Mouse (Mus musculus) hindbrain, embryonic 13.5 days (tissue): ENCODE data around the gene Gm19426. TPM values are rescaled to one million over a fixed set of nuclear protein-coding genes. Genes with fewer than 3 reads are reported as not detected.

Experiments
- ATAC-seq: fragments of 200-750 bp; cut with Nextera tagmentation; 2 replicates; pipeline ENCODE4 v1.8.0; 2017; ENCODE audit warnings: moderate TSS enrichment; ENCODE audit not compliant: low FRiP score
- H3K27ac ChIP-seq: fragments of 300-500 bp; sonication (generic); 2 replicates; pipeline ENCODE4 v1.5.1; 2015; ENCODE audit warnings: inconsistent platforms, mild to moderate bottlenecking, moderate library complexity
- H3K27me3 ChIP-seq: fragments of 300-500 bp; sonication (generic); 2 replicates; pipeline ENCODE4 v1.6.1; 2015; ENCODE audit warnings: mild to moderate bottlenecking, inconsistent platforms
- H3K36me3 ChIP-seq: fragments of 300-500 bp; sonication (generic); 2 replicates; pipeline ENCODE4 v1.6.1; 2015; ENCODE audit warnings: mild to moderate bottlenecking, inconsistent platforms
- H3K4me1 ChIP-seq: fragments of 300-500 bp; sonication (generic); replicated peaks from 2 replicates; pipeline ENCODE4 v1.6.1; 2015; ENCODE audit warnings: inconsistent platforms
- H3K4me2 ChIP-seq: fragments of 300-500 bp; sonication (generic); 2 replicates; pipeline ENCODE4 v1.6.1; 2015; ENCODE audit warnings: inconsistent platforms, mild to moderate bottlenecking, moderate library complexity
- H3K4me3 ChIP-seq: fragments of 300-500 bp; sonication (generic); 2 replicates; pipeline ENCODE4 v1.5.1; 2015; ENCODE audit warnings: mild to moderate bottlenecking, inconsistent platforms
- H3K9ac ChIP-seq: fragments of 300-500 bp; sonication (generic); 2 replicates; pipeline ENCODE4 v1.6.1; 2015; ENCODE audit warnings: mild to moderate bottlenecking, inconsistent platforms
- H3K9me3 ChIP-seq: fragments of 300-500 bp; sonication (generic); 2 replicates; pipeline ENCODE4 v1.6.1; 2016; ENCODE audit warnings: inconsistent platforms
- WGBS: fragments of 180-500 bp; shearing (Covaris S2); methylation state at CpG from one replicate; pipeline ENCODE4 v1.1.7; 2015; 5-methylcytosine and 5-hydroxymethylcytosine counted together
- polyA plus RNA-seq: library from polyadenylated mRNA; unstranded; fragments of >200 nt; fragmentation: Nextera tagmentation; extraction: Ambion mirVana; gene quantifications from 2 replicates; pipeline ENCODE4 v1.2.1, GENCODE M21; 2015

The Gm19426 gene
- polyA plus RNA-seq, 1 experiment from 2014 or later: 5.2 TPM

DNA sequence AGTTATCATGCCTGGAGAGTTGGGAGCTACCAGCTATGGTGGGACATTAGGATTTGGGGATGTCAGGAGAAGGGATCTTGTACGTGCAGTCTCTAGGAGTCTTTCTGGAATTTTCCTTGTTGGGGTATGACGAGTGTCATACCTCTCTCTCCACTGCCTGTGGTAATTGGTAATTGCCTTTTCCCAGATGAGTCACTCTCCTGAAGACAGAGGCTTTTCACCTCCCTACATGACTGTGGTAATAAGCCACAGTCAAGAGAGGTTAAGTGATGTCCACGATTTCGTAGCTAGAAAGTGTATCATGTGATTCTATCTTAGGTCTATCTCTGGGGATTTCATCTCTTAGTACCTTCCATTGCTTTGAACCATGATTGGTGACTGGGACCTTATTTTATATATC, 29.0 kb upstream of the Gm19426 start:
- ATAC-seq: no peak
- Histone ChIP-seq H3K4me2 (no peak overlapping the region), H3K27ac (no peak overlapping the region), H3K4me1 (peaks cover 20% of the 10 kb centered on the region), H3K9ac (no peak overlapping the region), H3K4me3 (no peak overlapping the region), H3K36me3 (peaks cover 7% of the 10 kb centered on the region; the same call in 1 of the 2 replicates), H3K27me3 (no peaks in the 10 kb centered on the region), H3K9me3 (no peaks in the 10 kb centered on the region)
- WGBS: 83% methylated on average over 4 of the region's 4 CpGs

DNA sequence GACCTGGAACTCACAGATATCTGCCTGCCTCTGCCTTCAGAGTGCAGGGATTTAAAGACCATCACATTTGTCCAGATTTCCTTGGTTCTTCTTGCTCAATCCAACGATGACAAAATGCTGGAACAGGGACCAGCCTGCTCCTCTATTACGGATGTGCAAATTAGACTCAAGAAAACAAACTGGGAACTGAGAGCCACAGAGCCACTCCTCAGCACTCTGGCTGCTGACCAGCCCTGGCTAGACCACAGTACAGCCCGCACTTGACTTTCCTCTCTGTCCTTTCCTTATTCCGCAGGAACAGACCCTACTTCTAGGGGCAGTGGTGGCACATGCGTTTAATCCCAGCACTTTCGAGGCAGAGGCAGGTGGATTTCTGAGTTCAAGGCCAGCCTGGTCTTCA, 27.0 kb upstream of the Gm19426 start:
- WGBS: 79% methylated on average over 6 of the region's 6 CpGs
- Histone ChIP-seq H3K9me3 (no peaks in the 10 kb centered on the region), H3K4me1 (peaks cover 20% of the 10 kb centered on the region), H3K36me3 (peaks cover 9% of the 10 kb centered on the region), H3K27me3 (no peaks in the 10 kb centered on the region), H3K4me2 (no peak overlapping the region), H3K27ac (no peak overlapping the region), H3K9ac (no peak overlapping the region), H3K4me3 (no peak overlapping the region)
- ATAC-seq: no peak

DNA sequence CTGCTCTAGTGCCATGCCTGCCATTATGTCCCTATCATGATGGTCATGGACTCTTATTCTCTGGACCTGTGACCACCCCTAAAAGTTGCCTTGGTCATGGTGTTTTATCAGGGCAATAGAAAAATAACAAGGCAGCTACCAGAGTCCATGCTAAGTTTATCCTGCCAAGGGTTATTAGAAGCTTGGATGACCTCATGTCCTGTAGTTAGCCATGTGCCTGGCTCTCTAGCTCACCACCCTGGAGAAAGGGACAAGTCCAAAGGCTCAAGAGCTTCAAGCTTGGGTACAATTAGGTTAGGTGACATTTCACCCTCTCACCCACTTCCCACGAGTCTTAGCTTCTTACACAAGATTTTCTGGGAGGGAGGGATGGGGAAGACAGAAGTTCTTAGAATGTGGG, 19.4 kb upstream of the Gm19426 start:
- peaks cover 9% of the 10 kb centered on the region for H3K36me3 ChIP-seq
- H3K9ac ChIP-seq: no peak overlapping the region
- H3K4me3 ChIP-seq: no peak overlapping the region
- no peak overlapping the region for H3K4me2 ChIP-seq
- H3K27me3 ChIP-seq: no peaks in the 10 kb centered on the region
- no peak for ATAC-seq
- H3K4me1 ChIP-seq: no peaks in the 10 kb centered on the region
- H3K9me3 ChIP-seq: no peaks in the 10 kb centered on the region
- 81% methylated on average over 1 of the region's 1 CpGs for WGBS
- no peak overlapping the region for H3K27ac ChIP-seq

DNA sequence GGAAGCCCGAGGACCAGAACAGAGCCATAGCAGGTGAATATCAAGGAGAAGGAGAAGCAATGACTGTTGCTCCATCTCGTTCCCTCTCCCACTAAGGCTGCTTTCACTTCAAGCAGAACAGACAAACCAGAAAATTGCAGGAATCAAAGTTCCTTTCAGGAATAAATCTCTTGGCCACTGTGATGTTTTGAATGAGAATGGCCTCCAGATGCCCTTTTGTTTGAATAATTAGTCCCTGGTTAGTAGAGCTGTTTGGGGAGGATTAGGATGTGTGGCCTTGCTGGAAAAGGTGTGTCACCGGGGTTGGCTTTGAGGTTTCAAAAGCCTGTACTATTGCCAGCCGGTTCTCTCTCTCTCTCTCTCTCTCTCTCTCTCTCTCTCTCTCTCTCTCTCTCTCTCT, 18.8 kb upstream of the Gm19426 start:
- peaks cover 9% of the 10 kb centered on the region for H3K36me3 ChIP-seq
- no peak for ATAC-seq
- H3K4me3 ChIP-seq: no peak overlapping the region
- H3K27ac ChIP-seq: no peak overlapping the region
- H3K9ac ChIP-seq: no peak overlapping the region
- H3K4me2 ChIP-seq: no peak overlapping the region
- no peaks in the 10 kb centered on the region for H3K9me3 ChIP-seq
- no peaks in the 10 kb centered on the region for H3K27me3 ChIP-seq
- H3K4me1 ChIP-seq: no peaks in the 10 kb centered on the region
- 56% methylated on average over 4 of the region's 4 CpGs for WGBS

DNA sequence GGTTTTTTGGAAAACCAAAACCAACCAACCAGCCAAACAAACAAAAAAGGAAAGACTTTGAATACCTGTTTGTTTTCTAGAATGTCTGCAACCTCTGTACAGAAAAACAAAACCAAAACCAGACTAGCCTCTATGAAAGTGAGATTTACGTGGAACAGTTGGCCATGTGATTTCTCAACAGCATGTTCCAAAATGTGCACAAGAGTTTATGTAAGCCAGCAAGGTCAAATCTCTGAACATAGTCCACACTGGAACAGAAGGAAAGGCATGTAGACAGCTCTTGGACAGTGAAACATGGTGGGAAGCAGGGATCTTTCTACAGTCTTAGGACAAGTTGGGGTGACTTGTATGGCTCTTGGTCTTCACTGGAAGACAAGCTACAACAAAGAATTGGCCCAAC, 18.4 kb upstream of the Gm19426 start:
- 97% methylated on average over 1 of the region's 1 CpGs for WGBS
- no peak overlapping the region for H3K4me3 ChIP-seq
- H3K36me3 ChIP-seq: peaks cover 9% of the 10 kb centered on the region
- H3K27ac ChIP-seq: no peak overlapping the region
- H3K9ac ChIP-seq: no peak overlapping the region
- H3K4me2 ChIP-seq: no peak overlapping the region
- no peaks in the 10 kb centered on the region for H3K27me3 ChIP-seq
- no peaks in the 10 kb centered on the region for H3K9me3 ChIP-seq
- no peaks in the 10 kb centered on the region for H3K4me1 ChIP-seq
- ATAC-seq: no peak

DNA sequence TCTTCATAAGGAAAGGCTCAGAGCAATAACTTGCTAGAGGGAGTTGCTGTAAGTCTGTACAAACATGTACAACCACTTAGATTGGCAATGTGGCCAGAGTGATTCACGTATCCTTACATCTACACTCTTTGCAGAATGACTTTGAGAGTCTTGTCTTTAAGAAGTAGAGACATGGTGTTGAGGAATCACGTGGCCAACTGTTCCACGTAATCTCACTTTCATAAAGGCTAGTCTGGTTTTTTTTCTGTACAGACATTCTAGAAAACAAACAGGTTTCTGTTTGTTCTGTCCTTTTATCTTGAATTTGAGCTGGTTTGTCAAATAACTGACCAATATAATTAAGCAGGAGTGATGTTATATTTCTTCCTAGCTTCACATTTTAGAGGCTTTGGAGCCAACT, 17.9 kb upstream of the Gm19426 start:
- Histone ChIP-seq H3K4me2 (no peak overlapping the region), H3K4me1 (no peaks in the 10 kb centered on the region), H3K27ac (no peak overlapping the region), H3K36me3 (peaks cover 9% of the 10 kb centered on the region), H3K9me3 (no peaks in the 10 kb centered on the region), H3K9ac (no peak overlapping the region), H3K4me3 (no peak overlapping the region), H3K27me3 (no peaks in the 10 kb centered on the region)
- 85% methylated on average over 3 of the region's 3 CpGs for WGBS
- no peak for ATAC-seq

DNA sequence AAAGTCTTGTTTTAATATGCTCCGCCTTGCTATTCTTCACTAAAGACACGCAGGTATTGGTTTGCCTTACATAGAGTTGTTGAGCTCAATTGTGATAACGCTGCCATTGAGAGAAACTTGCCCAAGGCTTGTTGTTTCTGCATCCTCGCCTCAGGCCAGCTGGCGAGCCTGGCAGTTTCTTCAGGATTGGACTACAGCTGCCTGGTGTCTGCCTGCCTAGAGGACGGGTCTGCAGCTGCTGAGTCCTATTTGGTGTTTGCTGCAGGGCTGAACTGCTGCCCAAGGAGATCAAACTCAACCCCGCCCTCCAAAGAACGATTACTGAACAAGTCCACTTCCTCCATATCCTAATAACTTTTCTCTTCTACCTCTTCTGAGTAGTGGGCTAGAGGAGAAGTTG, 17.3 kb upstream of the Gm19426 start:
- no peak overlapping the region for H3K4me3 ChIP-seq
- no peak overlapping the region for H3K27ac ChIP-seq
- no peaks in the 10 kb centered on the region for H3K27me3 ChIP-seq
- 78% methylated on average over 8 of the region's 8 CpGs for WGBS
- H3K9me3 ChIP-seq: no peaks in the 10 kb centered on the region
- no peak overlapping the region for H3K4me2 ChIP-seq
- H3K36me3 ChIP-seq: peaks cover 9% of the 10 kb centered on the region
- H3K4me1 ChIP-seq: no peaks in the 10 kb centered on the region
- H3K9ac ChIP-seq: no peak overlapping the region
- no peak for ATAC-seq

DNA sequence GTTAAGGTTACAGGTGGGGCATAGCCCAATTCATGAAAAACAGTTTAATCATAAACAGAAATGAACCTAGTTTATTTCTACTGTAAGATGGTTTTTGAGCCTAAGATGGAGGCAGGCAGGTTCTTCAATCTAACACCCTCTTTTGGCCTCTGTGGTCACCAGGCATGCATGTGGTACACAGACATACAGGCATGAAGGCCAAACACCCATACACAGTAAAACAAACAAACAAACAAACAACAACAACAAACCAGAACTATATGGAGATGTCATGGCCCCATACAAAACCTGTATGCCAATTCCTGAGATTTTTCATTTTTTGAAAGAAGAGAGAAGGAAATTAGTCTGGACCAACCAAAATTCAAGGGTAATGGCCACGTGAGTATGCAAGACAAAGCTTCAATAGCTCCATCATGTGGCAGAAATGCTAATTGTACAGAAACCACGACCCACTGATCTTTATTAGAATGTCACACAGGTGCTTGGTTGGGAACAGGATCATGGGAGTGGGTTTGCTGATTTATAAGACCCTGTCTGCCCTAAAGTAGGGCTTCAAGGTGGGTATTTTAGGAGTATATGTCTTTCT, 15.2 kb upstream of the Gm19426 start:
- 3% methylated on average over 2 of the region's 2 CpGs for WGBS
- Histone ChIP-seq H3K4me2 (no peak overlapping the region), H3K4me1 (no peaks in the 10 kb centered on the region), H3K36me3 (no peaks in the 10 kb centered on the region), H3K27me3 (no peaks in the 10 kb centered on the region), H3K9me3 (no peaks in the 10 kb centered on the region), H3K9ac (no peak overlapping the region), H3K27ac (no peak overlapping the region), H3K4me3 (no peak overlapping the region)
- ATAC-seq: peak; percentile 52; the same call in 1 of the 2 replicates

DNA sequence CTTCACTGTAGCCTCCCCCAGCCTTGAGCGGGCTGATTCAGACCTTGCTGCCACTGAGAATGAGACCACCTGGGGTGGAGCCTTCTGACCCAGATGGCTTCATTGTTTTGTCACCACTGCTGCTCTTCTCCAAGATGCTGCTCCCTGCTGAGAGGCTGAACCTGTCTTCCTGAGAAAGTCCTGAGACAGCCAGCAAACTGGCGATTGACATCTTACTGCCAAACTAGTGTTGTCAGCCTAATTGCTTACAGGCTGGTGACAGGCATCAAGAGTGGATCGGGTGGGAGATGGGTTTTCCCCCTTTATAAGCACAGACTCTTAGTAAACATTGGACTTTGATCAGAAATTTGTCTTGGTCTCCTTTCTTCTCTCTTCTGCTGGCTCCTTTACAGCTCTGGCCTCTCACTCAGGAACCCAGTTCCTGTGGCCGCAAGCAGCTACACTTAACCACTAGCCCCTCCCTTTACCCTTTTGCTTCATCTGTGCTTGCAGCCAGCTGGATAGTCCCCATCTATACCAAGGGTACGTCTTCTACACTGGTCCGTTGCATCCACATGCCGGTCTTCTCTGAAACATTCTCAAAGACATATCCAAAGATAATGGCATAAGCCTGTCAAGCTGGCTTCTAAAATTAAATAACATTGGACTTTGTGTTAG, 13.7 kb upstream of the Gm19426 start:
- 64% methylated on average over 7 of the region's 7 CpGs for WGBS
- H3K4me1 ChIP-seq: no peaks in the 10 kb centered on the region
- H3K36me3 ChIP-seq: no peaks in the 10 kb centered on the region
- ATAC-seq: no peak
- no peak overlapping the region for H3K27ac ChIP-seq
- no peak overlapping the region for H3K4me2 ChIP-seq
- H3K9me3 ChIP-seq: no peaks in the 10 kb centered on the region
- no peak overlapping the region for H3K4me3 ChIP-seq
- H3K9ac ChIP-seq: no peak overlapping the region
- no peaks in the 10 kb centered on the region for H3K27me3 ChIP-seq

DNA sequence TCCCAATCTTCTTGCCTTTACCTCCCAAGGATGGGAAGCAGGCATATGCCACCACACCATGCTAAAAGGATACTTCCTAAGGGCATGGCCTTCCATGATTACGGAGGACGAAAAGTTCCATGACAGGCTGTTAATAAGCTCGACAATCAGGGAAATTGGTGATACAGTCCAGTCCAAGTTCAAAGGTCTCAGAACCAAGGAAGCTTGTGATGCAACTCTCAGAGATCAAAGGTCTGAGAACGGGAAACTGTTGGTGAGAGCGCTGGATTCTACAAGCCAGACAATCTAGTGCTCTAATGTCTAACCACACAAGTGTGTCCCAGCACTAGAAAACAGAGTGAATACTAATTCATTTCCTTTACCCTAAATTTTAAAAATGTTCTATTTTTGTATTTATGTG, 12.8 kb upstream of the Gm19426 start:
- no peak for ATAC-seq
- 86% methylated on average over 5 of the region's 5 CpGs for WGBS
- H3K36me3 ChIP-seq: no peaks in the 10 kb centered on the region
- no peak overlapping the region for H3K4me2 ChIP-seq
- no peak overlapping the region for H3K4me3 ChIP-seq
- H3K27ac ChIP-seq: no peak overlapping the region
- no peaks in the 10 kb centered on the region for H3K4me1 ChIP-seq
- H3K9me3 ChIP-seq: no peaks in the 10 kb centered on the region
- no peak overlapping the region for H3K9ac ChIP-seq
- H3K27me3 ChIP-seq: no peaks in the 10 kb centered on the region

DNA sequence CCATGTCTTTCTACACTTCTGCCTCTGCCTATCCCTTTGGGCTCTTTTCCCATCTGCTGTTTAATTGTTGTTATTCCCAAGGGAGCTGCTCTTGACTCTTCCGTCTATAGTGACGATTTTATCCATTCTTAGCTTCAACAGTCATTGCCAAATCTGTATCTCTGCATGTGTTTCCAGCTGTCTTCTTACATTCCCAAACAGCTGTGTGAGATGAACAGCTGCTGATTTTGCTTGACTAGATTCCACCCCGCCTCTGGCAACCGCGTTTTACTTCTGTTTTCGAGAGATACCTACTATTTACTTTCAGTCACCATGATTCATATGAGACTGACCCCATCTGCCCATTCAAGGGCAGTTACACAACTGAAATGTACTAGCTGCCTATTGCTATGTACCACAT, 6.7 kb upstream of the Gm19426 start:
- no peaks in the 10 kb centered on the region for H3K4me1 ChIP-seq
- ATAC-seq: no peak
- 69% methylated on average over 6 of the region's 6 CpGs for WGBS
- H3K4me2 ChIP-seq: no peak overlapping the region
- H3K9me3 ChIP-seq: no peaks in the 10 kb centered on the region
- H3K27me3 ChIP-seq: 0 out of 2 replicates have a peak, but pooled peaks cover 3% of the 10 kb centered on the region
- H3K9ac ChIP-seq: no peak overlapping the region
- no peak overlapping the region for H3K27ac ChIP-seq
- no peaks in the 10 kb centered on the region for H3K36me3 ChIP-seq
- H3K4me3 ChIP-seq: no peak overlapping the region

DNA sequence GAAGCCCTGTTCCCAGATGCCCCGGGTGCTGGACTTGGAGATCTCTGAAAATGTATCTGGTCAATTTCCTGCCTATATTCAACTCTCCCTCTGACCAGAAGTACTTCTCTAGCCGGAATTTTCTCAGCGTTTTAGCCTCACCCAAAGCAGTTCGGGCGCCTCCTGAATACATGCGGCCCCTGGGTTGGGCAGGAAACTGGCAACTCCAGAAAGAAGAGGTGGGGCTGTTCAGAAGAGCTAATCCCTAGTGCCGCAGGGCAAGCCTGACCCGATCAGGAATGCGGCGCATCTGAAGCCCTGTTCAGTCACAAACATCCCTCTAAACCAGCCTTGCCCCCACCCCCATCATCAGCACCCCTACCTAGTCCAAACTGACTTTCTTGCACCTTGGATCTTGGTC, 671 bp upstream of the Gm19426 start:
- H3K9ac ChIP-seq: peak overlapping the region; percentile 95; the same call in 1 of the 2 replicates
- H3K4me1 ChIP-seq: peaks cover 43% of the 10 kb centered on the region
- no peaks in the 10 kb centered on the region for H3K9me3 ChIP-seq
- peak overlapping the region; percentile 81 for H3K4me3 ChIP-seq
- H3K4me2 ChIP-seq: peak overlapping the region; percentile 91
- peak; percentile 26 for ATAC-seq
- peak overlapping the region; percentile 98 for H3K27ac ChIP-seq
- WGBS: 1% methylated on average over 10 of the region's 10 CpGs
- H3K36me3 ChIP-seq: 0 out of 2 replicates have a peak, but pooled peaks cover 4% of the 10 kb centered on the region
- 0 out of 2 replicates have a peak, but pooled peaks cover 3% of the 10 kb centered on the region for H3K27me3 ChIP-seq
